Mouse (Mus musculus): ENCODE measurements around the gene Pde4d.

Pde4d gene

DNA sequence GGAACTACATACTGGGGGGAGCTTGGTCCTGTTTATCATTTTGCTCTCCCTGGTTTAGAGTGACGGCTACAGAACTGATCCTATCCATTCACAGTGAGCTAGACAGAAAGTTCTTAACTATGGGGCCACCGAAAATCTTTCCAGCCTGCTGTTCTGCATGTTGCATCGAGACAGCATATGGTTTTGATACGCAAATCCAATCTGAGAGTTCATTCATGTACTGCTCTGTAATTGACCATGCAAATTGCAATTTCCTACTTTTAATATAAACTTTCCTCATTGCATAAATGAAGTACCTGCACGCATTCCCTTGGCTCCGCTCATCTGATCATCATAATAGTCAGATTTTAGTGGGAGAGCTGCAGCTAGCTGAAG lies 1196.1 kb downstream of the Pde4d start:
- in situ Hi-C loops (cut with MboI, MseI): no loop called here

DNA sequence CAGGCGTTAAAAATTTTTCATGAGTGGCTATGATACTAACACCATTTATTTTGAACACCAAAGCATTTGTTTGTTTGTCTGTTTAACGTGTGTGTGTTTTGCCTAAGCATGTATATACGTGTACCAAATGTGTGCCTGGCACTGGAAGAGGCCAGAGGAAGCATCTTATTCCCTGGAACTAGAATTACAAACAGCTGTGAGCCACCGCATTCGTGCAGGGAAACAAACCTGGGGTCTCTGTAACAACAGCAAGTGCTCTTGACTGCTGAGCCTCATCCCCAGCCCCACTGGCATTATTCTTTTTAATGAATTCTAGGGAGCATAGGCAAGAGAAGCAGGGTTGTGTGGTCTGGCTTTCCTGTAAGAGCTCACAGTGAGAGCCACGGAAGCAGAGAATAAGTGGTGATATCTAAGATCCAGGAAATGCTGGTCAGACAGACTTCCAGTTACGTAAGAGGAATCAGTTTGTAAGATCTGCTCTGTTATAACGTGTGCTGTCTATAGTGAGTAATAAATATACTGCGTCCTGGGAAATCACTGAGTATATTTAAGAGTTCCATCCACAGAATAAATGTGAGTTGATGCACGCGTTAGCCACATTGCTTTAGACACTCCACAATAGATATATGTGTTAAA lies 1197.0 kb downstream of the Pde4d start:
- in situ Hi-C loops (cut with MboI, MseI): no loop called here

DNA sequence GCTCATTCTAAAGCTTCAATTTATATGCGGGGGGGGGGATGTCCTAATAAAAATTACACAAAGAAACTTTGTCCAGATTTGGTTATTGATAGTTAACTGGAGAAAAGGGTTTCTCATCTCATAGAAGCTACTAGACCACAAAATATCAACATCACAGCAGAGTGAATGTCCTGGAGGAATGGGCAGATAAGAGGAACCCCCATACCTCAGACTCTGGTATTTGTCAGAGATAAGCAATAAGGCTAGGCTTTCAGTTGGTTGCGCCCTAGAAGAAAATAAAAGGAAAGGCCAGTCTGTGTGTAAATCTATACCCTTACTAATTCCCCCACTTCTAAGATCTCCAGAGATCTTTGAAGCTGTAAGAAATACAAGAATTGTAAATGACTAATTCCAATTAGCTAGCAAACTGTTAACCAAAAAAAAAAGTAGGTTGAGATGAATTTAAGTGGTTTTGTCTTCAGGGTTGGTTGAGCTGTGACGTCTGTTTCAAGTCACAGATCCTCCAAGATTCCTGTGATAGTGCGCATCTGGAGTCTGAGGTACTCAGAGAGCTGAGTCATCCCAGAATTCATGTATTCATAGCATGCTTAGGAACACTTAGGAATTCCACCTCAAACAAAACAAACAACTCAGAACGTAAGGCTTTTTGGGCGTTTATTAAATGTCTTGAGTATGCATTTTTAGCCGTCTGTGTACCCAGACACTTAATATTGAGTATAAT lies 1197.9 kb downstream of the Pde4d start:
- in situ Hi-C loops (cut with MboI, MseI): no loop called here

DNA sequence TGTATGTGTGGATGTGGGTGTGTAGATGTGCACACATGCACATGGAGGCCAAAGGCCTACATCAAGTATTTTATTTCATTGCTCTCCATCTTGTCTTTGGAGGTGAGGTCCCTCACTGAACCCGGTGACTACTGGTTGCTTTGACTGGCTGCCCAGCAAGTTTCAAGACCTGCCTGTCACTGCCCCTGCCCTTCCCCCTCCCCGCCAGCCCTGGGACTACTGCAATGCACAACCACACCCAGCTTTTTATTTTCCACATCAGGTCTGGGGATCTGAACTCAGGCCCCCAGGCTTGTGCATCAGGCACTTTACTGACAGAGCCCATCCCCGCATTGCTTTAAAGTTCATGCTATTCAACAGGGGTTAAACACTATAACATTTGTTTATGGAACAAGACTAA lies 1198.6 kb downstream of the Pde4d start:
- in situ Hi-C loops (cut with MboI, MseI): no loop called here

DNA sequence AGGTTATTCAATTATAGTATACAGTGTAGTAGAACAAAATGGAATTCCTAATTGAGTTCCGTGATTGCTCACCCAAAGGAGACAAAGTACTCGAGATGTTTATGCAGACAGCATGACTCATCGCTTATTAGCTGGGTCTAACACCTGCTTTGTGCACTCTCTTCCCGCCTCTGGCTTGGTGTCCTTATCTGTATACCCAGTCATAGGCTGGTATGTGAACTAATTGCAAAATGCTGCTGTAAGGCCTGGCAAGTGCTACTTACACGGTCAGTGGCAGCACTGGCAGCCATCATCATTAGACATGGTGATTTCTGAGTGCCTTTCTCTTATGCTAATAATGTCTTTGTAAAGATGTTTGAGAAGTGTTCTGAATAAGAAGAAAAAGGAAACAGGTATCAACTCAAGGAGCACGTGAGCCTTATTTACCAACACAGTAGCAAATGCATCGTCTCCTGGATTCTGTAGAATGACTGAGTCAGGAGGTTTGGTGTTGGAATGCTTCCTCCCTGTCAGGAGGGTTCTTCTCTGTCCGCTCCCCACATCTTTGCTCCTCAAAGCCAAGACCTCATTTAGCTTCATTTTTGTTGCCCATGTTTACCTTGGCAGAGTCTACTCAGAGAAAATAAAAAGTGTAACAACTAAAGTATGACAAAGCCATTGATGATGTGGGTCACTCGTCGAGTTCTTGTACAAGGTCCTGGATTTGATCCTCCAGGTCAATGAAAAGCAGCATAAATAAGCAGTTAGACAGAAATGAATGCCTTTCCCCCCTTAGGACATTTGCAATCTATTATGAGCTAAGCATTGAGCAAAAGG lies 1202.2 kb downstream of the Pde4d start:
- in situ Hi-C loops (cut with MboI, MseI): no loop called here

DNA sequence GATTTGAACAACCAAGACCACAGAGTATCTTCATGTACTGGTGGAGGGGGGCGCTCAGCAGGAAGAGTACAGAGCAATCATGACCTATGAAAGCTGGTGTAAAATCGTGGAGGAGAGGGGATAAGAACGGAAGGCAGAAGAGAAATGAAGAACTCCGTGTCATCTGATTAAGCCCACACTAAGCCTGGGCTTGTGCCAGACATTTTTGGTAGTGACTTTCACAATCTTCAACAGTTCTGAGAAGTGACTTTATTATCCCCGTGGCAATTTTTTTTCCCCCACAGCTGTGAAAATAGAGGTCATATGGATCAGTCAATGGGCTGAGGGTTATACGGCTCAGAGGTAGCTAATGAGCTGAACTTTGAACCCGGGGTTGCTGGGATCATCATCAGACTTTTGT lies 1202.9 kb downstream of the Pde4d start:
- in situ Hi-C loops (cut with MboI, MseI): no loop called here

DNA sequence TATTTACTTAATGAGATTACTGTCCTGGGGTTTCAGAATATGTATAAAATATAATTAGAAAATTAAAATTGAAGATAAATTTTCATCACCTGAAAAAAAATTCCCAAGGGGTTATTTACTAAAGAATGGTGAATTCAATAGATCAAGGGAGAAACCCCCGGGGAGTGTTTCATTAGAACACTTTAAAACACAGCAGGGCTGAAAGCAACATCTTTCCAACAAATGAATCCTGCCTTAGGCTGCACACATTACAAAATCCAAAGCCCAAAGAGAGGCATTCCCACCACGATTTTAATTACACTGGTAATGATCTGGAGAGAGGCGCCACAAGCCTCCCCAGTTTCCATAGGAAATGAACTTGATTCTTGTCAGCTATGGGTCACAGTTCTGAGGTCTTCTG lies 1205.6 kb downstream of the Pde4d start:
- in situ Hi-C loops (cut with MboI, MseI): no loop called here

DNA sequence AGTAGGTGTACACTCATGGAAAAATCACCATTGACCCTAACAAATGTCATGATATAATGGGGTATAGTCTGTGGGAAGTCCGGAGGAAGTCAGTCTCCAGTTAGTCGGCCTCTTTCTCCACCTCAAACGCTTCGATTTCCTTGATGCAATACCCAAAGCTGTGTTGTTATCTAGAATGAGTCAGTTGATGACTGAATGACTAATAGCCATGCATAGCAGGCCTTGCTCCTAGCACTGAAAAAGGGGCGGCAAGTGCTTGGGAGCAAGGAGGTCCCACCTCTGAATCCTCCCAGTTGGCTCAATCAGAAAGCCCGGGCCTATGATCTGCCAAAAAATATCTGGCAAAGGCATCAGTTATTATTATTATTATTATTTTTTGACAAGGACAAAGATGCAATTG lies 1209.4 kb downstream of the Pde4d start:
- in situ Hi-C loops (cut with MboI, MseI): no loop called here

DNA sequence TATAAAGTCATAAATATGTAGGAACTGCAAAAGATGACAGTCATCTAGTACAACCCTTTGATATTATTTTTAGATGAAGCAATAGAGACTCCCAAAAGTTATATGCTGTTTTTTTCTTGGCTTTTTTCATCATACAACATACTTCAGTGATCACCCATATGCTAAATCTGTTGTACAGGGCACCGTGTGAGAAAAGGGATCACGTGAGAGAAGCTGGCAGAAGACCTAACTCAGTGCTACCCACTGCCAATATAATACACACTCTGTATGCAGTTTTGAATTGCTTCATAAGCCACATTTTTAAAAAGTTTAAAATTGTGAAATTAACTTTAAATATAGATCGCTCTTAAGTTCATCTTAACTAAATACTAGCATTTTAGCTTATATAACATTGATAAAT lies 1211.6 kb downstream of the Pde4d start:
- in situ Hi-C loops (cut with MboI, MseI): no loop called here

DNA sequence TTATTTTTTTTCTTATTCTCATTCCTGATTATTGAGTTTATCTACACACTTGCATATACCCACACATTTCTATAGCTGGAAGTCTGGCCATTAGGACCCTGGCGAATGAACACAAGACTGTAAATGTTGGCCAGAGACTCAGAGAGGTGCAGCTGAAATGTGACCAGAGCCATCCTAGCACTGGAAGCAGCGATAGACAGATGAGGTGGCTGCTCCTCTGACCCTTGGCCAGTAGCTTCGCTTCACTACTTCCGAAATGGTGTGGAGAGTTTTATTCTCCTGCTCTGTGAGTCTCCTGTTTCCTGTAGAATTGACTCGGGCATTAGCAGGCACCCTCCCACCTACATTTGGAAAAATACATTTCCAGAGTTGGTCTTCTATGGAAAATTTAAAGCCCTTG lies 1212.4 kb downstream of the Pde4d start:
- in situ Hi-C loops (cut with MboI, MseI): no loop called here

DNA sequence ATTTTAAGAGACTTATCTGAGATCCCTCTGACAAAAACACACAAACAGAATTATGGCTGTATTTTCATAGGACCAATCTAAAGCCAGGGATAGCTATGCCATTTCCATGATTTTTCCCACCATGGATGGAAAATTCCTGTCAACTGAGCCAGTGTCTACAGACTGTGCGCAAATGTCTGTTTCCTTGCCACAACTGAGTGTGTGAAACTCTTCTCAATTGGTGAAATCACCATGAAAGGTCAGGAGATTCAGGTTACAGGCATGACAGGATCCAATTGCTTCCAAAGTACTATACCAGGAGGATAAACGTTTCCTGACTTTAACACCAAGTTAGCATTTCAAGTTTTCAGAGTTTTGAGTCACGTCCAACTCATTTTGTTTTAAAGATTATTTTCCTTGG lies 1213.0 kb downstream of the Pde4d start:
- in situ Hi-C loops (cut with MboI, MseI): no loop called here

DNA sequence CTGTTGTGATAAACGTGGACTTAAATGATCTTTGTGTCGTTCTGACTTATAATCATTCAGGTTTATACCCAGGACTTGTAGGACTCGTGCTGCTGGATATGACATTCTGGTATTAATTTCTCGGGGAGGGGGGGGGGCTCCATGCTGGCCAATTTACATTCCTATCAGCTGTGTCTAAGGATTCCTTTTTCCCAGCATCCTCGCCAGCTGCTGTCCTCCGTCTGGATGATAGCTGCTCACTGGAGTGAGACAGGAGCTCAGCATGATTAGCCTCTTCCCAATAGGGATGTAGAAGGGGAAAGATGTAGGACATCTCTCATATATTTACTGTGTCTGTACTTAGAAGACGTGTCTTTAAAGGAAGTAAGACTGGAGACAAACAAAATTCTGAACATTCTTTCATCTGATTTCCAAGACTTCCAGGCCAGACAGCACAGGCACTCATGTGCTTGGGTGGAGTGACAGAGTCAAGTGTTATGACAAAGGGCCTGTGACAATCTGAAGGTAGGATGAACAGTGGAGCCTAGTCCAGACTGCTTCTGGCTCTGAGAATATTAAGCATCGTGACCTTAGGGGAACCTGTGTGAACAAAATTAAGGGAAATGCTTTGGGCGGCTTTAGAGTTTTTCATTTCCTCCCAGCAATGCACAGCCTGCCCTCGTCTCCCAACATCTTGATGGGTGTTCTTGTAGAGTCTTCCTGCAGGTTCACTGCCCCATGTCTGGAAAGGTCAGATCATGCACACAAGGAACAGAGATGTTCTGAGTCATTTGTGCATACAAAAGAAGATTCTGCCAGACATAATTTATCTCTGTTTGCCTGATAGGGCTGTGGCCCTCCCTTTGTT lies 1215.4 kb downstream of the Pde4d start:
- in situ Hi-C loops (cut with MboI, MseI): no loop called here

DNA sequence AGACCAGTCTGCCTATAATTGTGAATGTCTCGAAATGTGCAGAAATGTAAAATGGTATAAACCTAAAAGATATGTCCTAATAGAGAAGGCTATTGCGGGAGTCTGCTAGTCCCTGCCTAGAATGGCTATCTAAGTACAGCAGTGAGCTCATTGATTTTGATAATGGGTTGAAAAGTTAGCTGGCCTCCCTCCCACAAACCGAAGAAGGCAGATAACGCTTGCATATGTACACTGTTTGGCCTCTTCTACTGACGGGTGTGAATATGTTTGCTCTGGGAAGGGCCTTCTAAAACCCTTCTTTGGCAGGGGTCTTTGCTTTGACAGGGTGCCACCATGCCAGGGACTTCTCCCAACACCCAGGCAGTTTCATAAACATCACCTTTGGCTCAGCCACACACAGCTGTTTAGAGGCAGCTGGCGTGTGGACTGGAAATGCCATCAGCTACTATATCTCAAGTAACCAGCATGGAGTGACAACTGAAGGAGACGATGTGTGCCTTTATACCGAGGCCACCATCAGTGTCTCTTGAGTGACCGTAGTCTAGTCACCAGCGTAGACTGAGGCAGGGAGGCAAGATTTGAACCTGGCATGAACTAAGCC lies 1216.2 kb downstream of the Pde4d start:
- in situ Hi-C loops (cut with MboI, MseI): no loop called here

DNA sequence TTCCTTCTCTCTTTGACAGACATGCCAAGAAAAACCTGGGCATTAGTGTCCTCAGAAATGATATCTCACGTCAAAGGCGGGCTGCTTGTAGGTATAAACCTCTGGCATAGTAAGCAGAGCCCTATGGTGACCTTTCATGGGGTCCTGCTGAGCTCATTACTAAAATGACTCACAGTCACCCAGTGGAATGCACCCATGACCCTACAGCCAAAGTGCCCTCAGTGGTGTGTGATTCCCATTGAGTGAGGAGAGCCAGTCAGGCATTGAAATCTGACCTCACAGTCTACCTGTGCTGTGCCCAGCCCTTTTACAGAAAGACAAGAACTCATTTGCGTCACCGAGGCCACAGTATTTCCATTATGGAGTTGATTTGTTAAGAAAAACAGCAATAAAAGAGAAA lies 1220.2 kb downstream of the Pde4d start:
- in situ Hi-C loops (cut with MboI, MseI): no loop called here

DNA sequence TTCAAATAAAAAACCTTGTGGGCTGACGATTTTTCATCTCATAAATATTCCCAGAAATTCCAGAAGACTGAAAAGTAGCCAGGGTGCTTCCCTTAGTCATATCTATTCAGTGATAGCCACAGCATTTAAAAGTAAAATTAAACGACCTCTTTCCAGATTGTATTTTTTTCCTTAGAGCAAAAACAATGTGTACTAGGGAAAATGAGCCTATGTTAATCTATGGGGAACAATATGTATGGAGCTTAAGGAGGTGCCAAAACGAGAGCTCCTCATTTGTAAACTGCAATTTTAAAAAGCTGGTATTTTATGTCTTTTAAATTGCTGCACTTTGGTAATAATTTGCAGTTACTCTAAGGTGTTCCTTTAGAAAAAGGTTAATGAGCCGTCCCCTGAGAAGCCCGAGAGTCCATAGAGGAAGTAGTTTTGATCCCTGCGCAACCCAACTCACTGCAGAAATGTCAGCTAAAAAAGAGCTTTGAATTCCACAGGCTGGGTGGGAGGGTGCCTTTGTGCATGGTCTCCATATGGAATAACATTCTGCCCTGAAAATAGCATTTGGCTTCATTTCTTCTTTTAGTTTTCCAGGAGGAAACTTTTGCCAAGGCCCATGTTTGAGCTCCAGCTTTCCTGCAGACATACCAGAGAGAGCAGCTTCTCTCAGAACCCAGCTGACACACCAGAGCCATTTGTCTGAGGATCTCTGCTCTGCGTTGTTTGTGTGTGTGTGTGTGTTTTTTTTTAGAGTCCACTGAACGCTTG lies 1222.0 kb downstream of the Pde4d start:
- in situ Hi-C loops (cut with MboI, MseI): no loop called here

DNA sequence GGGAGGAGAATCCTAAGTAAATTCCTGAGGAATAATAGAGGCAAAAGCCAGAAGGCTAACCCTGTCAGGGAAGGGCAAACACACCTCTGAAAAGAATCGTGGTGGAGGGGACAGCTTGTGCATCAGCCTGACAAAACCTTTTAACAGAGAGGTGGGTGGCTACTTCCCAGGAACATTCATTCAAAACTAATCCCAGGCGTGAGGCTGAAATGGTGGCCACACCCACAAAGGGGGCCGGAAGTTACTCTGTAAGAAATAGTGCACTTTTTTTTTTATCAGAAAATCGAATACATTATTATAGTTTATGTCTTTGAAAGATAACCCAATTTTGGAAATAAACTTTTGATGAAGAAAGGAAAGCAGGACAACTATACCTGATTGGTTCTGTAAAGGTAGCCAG lies 1227.3 kb downstream of the Pde4d start:
- in situ Hi-C loops (cut with MboI, MseI): no loop called here

DNA sequence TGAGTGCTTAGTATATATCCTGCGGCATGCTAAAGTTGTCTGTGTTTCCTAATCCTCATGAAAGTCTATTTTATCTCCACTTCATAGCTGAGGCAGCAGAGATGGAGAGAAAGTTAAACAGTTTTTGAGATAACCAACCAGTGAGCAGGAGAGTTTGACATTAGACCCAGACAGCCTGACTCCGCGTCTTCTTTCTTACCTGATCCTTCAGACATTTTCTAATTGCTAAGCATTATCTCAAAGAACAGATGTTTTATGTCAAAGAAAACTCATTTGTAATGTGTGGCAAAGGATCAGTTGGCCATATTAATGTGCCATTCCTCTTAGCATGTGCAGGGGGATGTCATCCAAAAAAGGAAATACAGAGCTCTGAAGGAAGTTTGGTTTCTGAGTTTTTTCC lies 1227.9 kb downstream of the Pde4d start:
- in situ Hi-C loops (cut with MboI, MseI): no loop called here

DNA sequence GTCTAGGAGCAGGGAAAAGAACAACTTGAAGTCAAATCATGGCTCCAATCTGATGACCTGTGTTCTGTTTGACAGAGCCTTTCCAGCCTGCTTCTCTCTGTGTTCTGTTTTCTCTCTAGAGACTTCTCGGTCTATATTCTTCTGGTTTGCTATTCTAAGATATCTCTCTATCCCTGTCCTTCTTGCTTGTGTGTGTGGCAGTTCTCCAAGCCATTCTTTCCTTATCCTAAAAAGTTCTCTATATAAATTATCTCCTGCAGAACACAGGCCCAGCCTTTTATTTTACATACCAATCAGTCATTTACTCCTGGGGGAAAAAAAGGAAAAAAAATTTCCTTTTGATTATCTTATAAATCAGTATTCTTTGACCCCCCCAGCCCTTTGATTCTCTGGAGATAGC lies 1229.2 kb downstream of the Pde4d start:
- in situ Hi-C loops (cut with MboI, MseI): no loop called here

DNA sequence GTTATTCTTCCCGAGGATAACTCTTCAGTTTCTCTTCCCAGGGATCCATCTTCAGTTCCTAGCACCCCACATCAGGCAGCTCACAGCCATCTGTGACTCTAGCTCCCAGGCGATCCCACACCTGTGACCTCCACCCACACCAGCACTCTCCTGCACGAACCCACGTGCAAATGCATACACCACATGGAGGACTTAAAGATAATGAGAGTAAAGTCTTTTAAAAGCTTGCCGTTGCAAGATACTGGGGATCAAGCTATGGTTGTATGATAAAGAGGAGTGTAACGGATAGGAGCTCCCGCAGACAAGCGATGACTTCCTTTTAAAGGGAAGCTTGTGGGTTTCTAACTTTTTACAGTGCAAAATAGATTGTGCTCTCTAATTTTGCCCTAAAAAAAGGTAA lies 1230.5 kb downstream of the Pde4d start:
- in situ Hi-C loops (cut with MboI, MseI): no loop called here

DNA sequence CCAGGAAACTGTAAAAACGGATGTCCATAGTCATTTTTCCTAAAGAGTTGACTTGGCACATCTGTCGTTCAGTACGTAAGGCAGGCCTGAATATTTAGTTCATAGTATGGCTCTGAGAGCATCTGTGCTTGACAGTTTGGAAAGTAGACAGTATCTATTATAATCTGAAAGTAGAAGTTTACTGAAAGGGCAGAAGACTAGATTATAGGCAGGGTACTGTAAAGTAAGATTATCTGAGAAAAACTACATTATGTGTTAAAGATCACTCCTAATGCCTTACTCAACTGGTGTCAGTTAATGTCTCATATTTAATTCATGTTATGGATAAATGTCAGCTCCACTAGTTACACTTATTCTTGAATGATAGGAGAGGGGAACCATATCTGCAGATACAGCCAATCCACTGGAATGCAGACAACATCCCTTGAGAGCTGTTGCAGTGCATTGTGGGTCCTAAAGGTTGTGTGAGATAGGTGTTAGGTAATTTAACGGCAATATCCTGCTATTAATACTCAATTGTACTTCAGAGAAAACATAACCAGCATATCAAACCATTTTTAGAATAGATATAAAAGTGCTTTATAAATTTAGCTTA lies 1232.0 kb downstream of the Pde4d start:
- in situ Hi-C loops (cut with MboI, MseI): no loop called here
